Mouse (Mus musculus): ENCODE measurements around the gene H2-T23. TPM values are rescaled to one million over a fixed set of nuclear protein-coding genes. Genes with fewer than 3 reads are reported as not detected.
"Not testable (repeated sequence)": the region's sequence is repeated elsewhere in the genome, so short reads cannot be mapped to it uniquely, and the experiment has no call there.

H2-T23 gene
- polyA plus RNA-seq (2014; fragmentation: Nextera tagmentation; extraction: Ambion mirVana): 3.0 and 3.7 TPM in 2 replicates

GRCm38 (mm10) chr17:36032351-36032875 lies at the start of gene H2-T23:
TSS of gene H2-T23 (minus strand) at chr17:36032855.
- Histone ChIP-seq H3K4me2 (replicated peaks; ENCODE audit: low read depth, low read length) (peak within 1 kb of the TSS; percentile 83), H3K9ac (ENCODE audit: low read depth, low read length) (peak within 1 kb of the TSS; percentile 40; the same call in 1 of the 2 replicates), H3K4me3 (ENCODE audit: low read length) (peak within 1 kb of the TSS; percentile 44)
- H3K27me3 ChIP-seq (ENCODE audit: control insufficient read depth, insufficient read depth, low read length); H3K9me3 ChIP-seq (ENCODE audit: control insufficient read depth, low read length); H3K36me3 ChIP-seq (ENCODE audit: control insufficient read depth, insufficient read depth, low read length); H3K27ac ChIP-seq (ENCODE audit: low read depth, low read length); H3K4me1 ChIP-seq (ENCODE audit: control insufficient read depth, insufficient read depth, low read length): not testable (repeated sequence)
- WGBS: under 1% methylated on average over 24 of the region's 25 CpGs
- ATAC-seq (ENCODE audit: low FRiP score, low TSS enrichment): peak; percentile 44; the same call in 1 of the 2 replicates

- H3K4me3 ChIP-seq (ENCODE audit: low read length); H3K27ac ChIP-seq (ENCODE audit: low read depth, low read length); H3K9me3 ChIP-seq (ENCODE audit: control insufficient read depth, low read length); H3K4me1 ChIP-seq (ENCODE audit: control insufficient read depth, insufficient read depth, low read length); ATAC-seq (ENCODE audit: low FRiP score, low TSS enrichment); H3K9ac ChIP-seq (ENCODE audit: low read depth, low read length); H3K4me2 ChIP-seq (replicated peaks; ENCODE audit: low read depth, low read length); H3K36me3 ChIP-seq (ENCODE audit: control insufficient read depth, insufficient read depth, low read length): not testable (repeated sequence)
- peaks cover 25% of the 10 kb centered on the region for H3K27me3 ChIP-seq (ENCODE audit: control insufficient read depth, insufficient read depth, low read length)
Observed at GRCm38 (mm10) chr17:36081901-36082300, 49.2 kb upstream of the H2-T23 start.

- Histone ChIP-seq H3K9me3 (ENCODE audit: control insufficient read depth, low read length) (no peaks in the 10 kb centered on the region), H3K27ac (ENCODE audit: low read depth, low read length) (no peak overlapping the region), H3K4me2 (replicated peaks; ENCODE audit: low read depth, low read length) (no peak overlapping the region), H3K9ac (ENCODE audit: low read depth, low read length) (no peak overlapping the region), H3K4me3 (ENCODE audit: low read length) (no peak overlapping the region), H3K27me3 (ENCODE audit: control insufficient read depth, insufficient read depth, low read length) (no peaks in the 10 kb centered on the region), H3K4me1 (ENCODE audit: control insufficient read depth, insufficient read depth, low read length) (no peaks in the 10 kb centered on the region), H3K36me3 (ENCODE audit: control insufficient read depth, insufficient read depth, low read length) (no peaks in the 10 kb centered on the region)
- WGBS: 32% methylated on average over 2 of the region's 2 CpGs
- ATAC-seq (ENCODE audit: low FRiP score, low TSS enrichment): no peak
Observed at GRCm38 (mm10) chr17:36060829-36061228, 28.2 kb upstream of the H2-T23 start.

DNA sequence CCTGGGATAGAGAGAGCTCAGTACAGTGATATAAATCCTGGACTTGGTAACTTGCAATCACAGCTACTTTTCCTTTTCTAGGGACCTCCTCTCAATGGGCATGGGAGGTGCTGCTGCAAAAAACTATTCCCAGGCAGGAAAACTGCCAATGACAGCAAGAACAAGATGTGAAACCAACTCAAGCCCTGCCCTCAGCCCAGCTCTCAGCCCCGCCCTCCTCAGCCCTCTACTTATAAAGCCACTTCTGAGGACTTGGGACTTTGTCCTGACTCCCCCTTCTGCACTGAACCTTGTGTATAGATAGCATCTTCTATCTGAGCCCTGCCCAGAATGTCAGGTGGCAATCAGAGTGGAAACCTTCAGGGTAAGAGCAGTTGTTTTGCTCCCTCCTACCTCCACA lies 25.7 kb upstream of the H2-T23 start, which contains the start of gene Gm11127:
Gene Gm11127, minus strand, starts transcription at position 10 of the 400 bp plus-strand sequence.
- H3K4me1 ChIP-seq (ENCODE audit: control insufficient read depth, insufficient read depth, low read length); H3K9ac ChIP-seq (ENCODE audit: low read depth, low read length); H3K36me3 ChIP-seq (ENCODE audit: control insufficient read depth, insufficient read depth, low read length); H3K27ac ChIP-seq (ENCODE audit: low read depth, low read length); H3K4me2 ChIP-seq (replicated peaks; ENCODE audit: low read depth, low read length); H3K9me3 ChIP-seq (ENCODE audit: control insufficient read depth, low read length); H3K27me3 ChIP-seq (ENCODE audit: control insufficient read depth, insufficient read depth, low read length); H3K4me3 ChIP-seq (ENCODE audit: low read length); ATAC-seq (ENCODE audit: low FRiP score, low TSS enrichment): not testable (repeated sequence)
- WGBS: 73% methylated on average over 1 of the region's 1 CpGs

DNA sequence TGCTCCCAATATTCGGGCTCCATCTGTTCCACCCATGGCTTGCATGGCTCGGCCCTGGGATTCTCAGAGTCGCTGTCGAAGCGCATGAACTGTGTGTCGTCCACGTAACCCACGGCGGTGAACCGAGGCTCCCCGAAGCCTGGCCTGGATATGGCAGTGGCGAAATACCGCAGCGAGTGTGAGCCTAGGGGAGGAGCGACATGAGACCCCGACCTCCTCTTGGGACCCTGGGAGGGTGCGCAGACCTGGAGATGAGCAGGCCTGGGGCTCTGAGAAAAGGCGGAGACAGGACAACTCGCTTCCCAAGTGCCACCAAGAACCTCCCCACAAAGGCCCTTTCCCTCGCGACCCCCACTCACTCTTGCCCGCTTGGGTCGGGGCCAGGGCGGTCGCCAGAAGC lies 25.3 kb upstream of the H2-T23 start:
- not testable (repeated sequence) for H3K27ac ChIP-seq (ENCODE audit: low read depth, low read length); H3K36me3 ChIP-seq (ENCODE audit: control insufficient read depth, insufficient read depth, low read length); H3K4me2 ChIP-seq (replicated peaks; ENCODE audit: low read depth, low read length); H3K4me1 ChIP-seq (ENCODE audit: control insufficient read depth, insufficient read depth, low read length); H3K9me3 ChIP-seq (ENCODE audit: control insufficient read depth, low read length); H3K4me3 ChIP-seq (ENCODE audit: low read length); ATAC-seq (ENCODE audit: low FRiP score, low TSS enrichment); H3K27me3 ChIP-seq (ENCODE audit: control insufficient read depth, insufficient read depth, low read length); H3K9ac ChIP-seq (ENCODE audit: low read depth, low read length)
- 87% methylated on average over 23 of the region's 25 CpGs for WGBS

GRCm38 (mm10) chr17:36043286-36043685 lies 10.6 kb upstream of the H2-T23 start:
- Histone ChIP-seq H3K4me3 (ENCODE audit: low read length) (peak overlapping the region; percentile 36), H3K36me3 (ENCODE audit: control insufficient read depth, insufficient read depth, low read length) (no peaks in the 10 kb centered on the region), H3K27me3 (ENCODE audit: control insufficient read depth, insufficient read depth, low read length) (no peaks in the 10 kb centered on the region), H3K4me2 (replicated peaks; ENCODE audit: low read depth, low read length) (peak overlapping the region; percentile 44), H3K27ac (ENCODE audit: low read depth, low read length) (no peak overlapping the region), H3K4me1 (ENCODE audit: control insufficient read depth, insufficient read depth, low read length) (no peaks in the 10 kb centered on the region), H3K9me3 (ENCODE audit: control insufficient read depth, low read length) (no peaks in the 10 kb centered on the region), H3K9ac (ENCODE audit: low read depth, low read length) (no peak overlapping the region)
- WGBS: 79% methylated on average over 3 of the region's 3 CpGs
- no peak for ATAC-seq (ENCODE audit: low FRiP score, low TSS enrichment)

DNA sequence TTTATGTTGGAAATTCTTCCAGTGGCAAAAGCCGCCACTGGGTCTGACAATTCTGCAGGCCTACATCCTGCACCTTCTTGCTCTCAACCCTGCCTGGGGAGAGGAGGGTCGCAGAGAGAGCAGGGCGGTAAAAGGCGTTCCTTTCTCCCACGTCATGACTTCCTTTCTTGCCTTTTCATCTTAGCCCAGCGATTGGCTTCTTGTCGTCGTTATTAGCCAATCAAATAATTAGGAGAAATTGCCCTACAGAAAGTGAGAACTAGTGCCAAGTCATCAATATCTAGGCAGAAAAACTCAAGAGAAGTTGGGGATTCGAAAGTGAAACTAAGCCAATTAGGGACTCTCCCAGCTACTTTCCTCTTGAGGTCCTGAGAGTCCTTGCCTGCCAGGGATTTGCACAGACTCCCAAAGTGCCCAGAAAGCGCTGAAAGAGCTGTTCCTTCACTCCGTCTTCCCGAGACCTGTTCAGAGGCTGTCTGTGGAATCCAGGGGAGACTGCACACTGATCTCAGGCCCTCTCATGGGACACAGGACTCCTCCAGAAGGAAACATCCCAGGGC lies 10.0 kb upstream of the H2-T23 start, which contains the start of the genes H2-T22 and Gm6034:
Gene H2-T22, minus strand, starts transcription at position 138 of the 560 bp plus-strand sequence.
Gene Gm6034, plus strand, starts transcription at position 352 of the 560 bp plus-strand sequence.
- Histone ChIP-seq H3K9ac (ENCODE audit: low read depth, low read length) (peak within 1 kb of the TSS; percentile 46; the same call in 1 of the 2 replicates), H3K4me3 (ENCODE audit: low read length) (peak within 1 kb of the TSS; percentile 36), H3K4me2 (replicated peaks; ENCODE audit: low read depth, low read length) (peak within 1 kb of the TSS; percentile 62)
- not testable (repeated sequence) for H3K9me3 ChIP-seq (ENCODE audit: control insufficient read depth, low read length); H3K27ac ChIP-seq (ENCODE audit: low read depth, low read length); H3K4me1 ChIP-seq (ENCODE audit: control insufficient read depth, insufficient read depth, low read length); H3K27me3 ChIP-seq (ENCODE audit: control insufficient read depth, insufficient read depth, low read length); H3K36me3 ChIP-seq (ENCODE audit: control insufficient read depth, insufficient read depth, low read length)
- WGBS: 1% methylated on average over 12 of the region's 12 CpGs
- ATAC-seq (ENCODE audit: low FRiP score, low TSS enrichment): peak; percentile 97

GRCm38 (mm10) chr17:36042055-36042454 lies 9.4 kb upstream of the H2-T23 start:
- not testable (repeated sequence) for H3K36me3 ChIP-seq (ENCODE audit: control insufficient read depth, insufficient read depth, low read length); H3K9me3 ChIP-seq (ENCODE audit: control insufficient read depth, low read length); H3K27ac ChIP-seq (ENCODE audit: low read depth, low read length); H3K27me3 ChIP-seq (ENCODE audit: control insufficient read depth, insufficient read depth, low read length); H3K4me1 ChIP-seq (ENCODE audit: control insufficient read depth, insufficient read depth, low read length)
- ATAC-seq (ENCODE audit: low FRiP score, low TSS enrichment): peak; percentile 80
- Histone ChIP-seq H3K4me2 (replicated peaks; ENCODE audit: low read depth, low read length) (peak overlapping the region; percentile 62), H3K4me3 (ENCODE audit: low read length) (peak overlapping the region; percentile 36), H3K9ac (ENCODE audit: low read depth, low read length) (peak overlapping the region; percentile 42; the same call in 1 of the 2 replicates)
- under 1% methylated on average over 19 of the region's 19 CpGs for WGBS

GRCm38 (mm10) chr17:36040604-36041003 lies 7.9 kb upstream of the H2-T23 start:
- not testable (repeated sequence) for H3K4me2 ChIP-seq (replicated peaks; ENCODE audit: low read depth, low read length); ATAC-seq (ENCODE audit: low FRiP score, low TSS enrichment); H3K36me3 ChIP-seq (ENCODE audit: control insufficient read depth, insufficient read depth, low read length); H3K27ac ChIP-seq (ENCODE audit: low read depth, low read length); H3K9me3 ChIP-seq (ENCODE audit: control insufficient read depth, low read length); H3K9ac ChIP-seq (ENCODE audit: low read depth, low read length); H3K4me3 ChIP-seq (ENCODE audit: low read length); H3K4me1 ChIP-seq (ENCODE audit: control insufficient read depth, insufficient read depth, low read length); H3K27me3 ChIP-seq (ENCODE audit: control insufficient read depth, insufficient read depth, low read length)
- 91% methylated on average over 2 of the region's 2 CpGs for WGBS

Data from kidney, embryonic 14.5 days (tissue).